Mouse (Mus musculus) adrenal gland, postnatal 14 days (tissue): Measurements from ENCODE around the gene Meioc. TPM values are rescaled to one million over a fixed set of nuclear protein-coding genes. Genes with fewer than 3 reads are reported as not detected.
"Not testable (repeated sequence)": the region's sequence is repeated elsewhere in the genome, so short reads cannot be mapped to it uniquely, and the experiment has no call there.

Source experiments
- DNase-seq: peaks from one replicate; pipeline ENCODE4 v3.0.0; 2021; ENCODE audit warnings: mixed read lengths
- microRNA-seq, 2 experiments: library from miRNA; unstranded; fragments of <30 nt; microRNA quantifications; one replicate each; pipeline ENCODE4 v1.2.0; 2021
- total RNA-seq: library from RNA; stranded (reverse); gene quantifications from 2 replicates; pipeline ENCODE4 v1.2.3, GENCODE M21; 2021

The Meioc gene
- total RNA-seq, 1 experiment from 2014 or later, result not detected

DNA sequence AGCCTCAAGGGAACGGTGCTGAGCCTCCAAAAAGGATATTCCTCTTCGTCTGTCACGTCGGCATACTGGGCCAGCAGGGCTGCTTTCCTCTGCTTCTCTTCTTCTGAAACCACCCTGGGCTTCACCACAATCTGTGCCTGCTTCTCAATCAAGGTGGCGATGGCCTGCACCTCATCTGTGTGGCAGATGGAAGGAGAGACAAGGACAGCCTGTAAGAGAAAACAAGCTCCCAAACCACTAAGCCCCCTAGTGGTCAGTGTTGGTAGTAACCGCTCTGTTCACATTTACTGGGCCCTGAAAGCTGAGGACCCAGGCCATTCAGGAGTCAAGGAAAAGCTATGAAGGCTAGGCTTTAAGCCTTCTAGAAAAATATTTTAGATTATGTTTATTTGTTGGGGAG, 26.6 kb downstream of the Meioc start:
- DNase-seq, result peak; percentile 79

GRCm38 (mm10) chr11:102695289-102695688, 31.8 kb downstream of the Meioc start:
- DNase-seq, result no peak

GRCm38 (mm10) chr11:102697338-102698017, 34.0 kb downstream of the Meioc start, which contains the start of gene Ccdc43:
Ccdc43 (minus strand) TSS chr11:102697782.
- peak; percentile 95 for DNase-seq

GRCm38 (mm10) chr11:102698018-102698476, 34.5 kb downstream of the Meioc start:
- DNase-seq, result no peak

DNA sequence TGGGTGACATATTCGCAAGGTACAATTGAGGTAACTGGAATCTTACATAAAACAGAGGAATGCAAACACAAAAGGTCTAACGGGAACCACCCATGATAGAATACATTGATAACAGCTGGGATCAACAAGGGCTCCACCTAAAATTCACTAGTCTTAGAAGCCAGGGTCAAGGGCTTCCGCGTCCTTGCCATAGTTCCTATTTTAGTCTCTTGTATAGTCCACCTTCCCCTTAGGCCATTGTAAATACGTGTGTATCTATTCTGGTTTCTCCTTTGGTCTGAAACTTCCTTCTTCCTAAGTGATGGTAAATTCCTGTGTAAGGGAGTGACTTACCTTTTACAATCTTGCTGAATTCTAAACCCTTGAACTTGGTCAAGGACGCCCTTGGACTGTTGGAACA, 38.7 kb downstream of the Meioc start:
- DNase-seq, result not testable (repeated sequence)

GRCm38 (mm10) chr11:102712411-102712810, 48.9 kb downstream of the Meioc start:
- DNase-seq, result no peak

- DNase-seq, result not testable (repeated sequence)
Observed at GRCm38 (mm10) chr11:102714578-102714977, 51.1 kb downstream of the Meioc start.

- DNase-seq, result no peak
Observed at GRCm38 (mm10) chr11:102716135-102716534, 52.6 kb downstream of the Meioc start.

DNA sequence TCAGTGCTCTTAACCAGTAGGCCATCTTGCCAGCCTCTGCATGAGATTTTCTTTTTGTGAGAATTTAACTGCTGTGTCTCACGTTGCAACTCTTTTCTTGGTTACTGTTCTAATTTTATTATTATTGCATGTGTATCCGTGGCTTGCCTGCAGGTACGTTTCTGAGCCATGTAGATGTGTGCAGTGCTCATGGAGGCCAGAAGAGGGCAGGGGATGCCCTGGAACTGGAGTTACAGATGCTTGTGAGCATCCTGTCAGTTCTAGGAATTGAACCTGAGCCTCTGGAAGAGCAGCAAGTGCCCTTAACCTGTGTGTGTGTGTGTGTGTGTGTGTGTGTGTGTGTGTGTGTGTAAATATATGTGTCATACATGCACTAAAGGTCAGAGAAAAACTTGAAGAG, 62.1 kb downstream of the Meioc start:
- DNase-seq, result peak; percentile 26

- DNase-seq, result peak; percentile 47
Observed at GRCm38 (mm10) chr11:102728614-102729013, 65.1 kb downstream of the Meioc start.

DNA sequence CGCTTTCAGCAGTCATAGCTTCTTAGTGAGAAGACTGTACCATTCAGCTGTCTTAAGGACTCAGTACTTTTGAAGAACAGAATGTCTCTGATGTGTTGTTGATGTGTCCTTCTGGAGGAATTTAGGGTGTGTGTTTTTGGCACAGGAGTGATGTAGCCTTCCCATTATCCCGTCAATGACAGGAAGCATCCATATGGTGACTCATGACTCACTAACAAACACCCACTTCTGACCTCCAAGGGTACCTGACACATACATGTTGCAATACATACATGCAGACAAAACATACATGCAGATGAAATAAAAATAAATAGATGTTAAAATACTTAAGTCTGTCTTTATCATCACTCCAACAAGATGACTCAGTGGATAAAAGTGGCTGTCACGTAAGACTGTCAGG, 66.3 kb downstream of the Meioc start:
- DNase-seq, result no peak

DNA sequence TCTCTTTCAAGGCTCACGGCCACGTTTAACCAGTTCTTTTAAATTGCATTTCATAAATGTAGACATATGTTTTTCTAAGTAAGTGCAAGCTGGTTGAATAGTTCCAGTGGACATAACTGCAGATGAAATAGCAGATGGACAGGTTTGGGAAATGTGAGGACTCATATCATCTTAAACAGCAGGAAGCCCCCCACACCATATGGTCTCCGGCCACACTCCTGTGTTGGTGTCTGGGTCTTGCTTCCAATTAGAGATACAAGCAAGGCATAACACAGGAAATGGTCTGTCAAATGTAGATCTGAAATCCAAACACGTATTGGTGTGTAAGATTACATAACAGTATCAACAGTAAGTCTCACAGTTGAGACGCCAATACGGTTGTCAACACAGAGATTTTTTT, 67.8 kb downstream of the Meioc start:
- no peak for DNase-seq

Small RNAs within 50 kb of the gene (microRNA-seq; reads per million reads assigned to microRNA genes)
- gene Gm22920, result 0 reads per million in 2 experiments

Other genes with a start within 250 kb of the Meioc start
- gene Grn, start 233.4 kb upstream of the Meioc start, total RNA-seq, result 180 and 194 TPM in 2 replicates
- gene Fam171a2, start 216.0 kb upstream of the Meioc start, total RNA-seq, result 8.2 and 9.6 TPM in 2 replicates
- gene Itga2b, start 193.6 kb upstream of the Meioc start, total RNA-seq, result 4.6 and 7.4 TPM in 2 replicates
- gene Gpatch8, start 107.3 kb upstream of the Meioc start, total RNA-seq, result 29.7 and 29.9 TPM in 2 replicates
- 0.44 and 0.60 TPM in 2 replicates for gene Gm11627, start 84.3 kb upstream of the Meioc start, total RNA-seq
- gene Fzd2, start 59.3 kb upstream of the Meioc start, total RNA-seq, result 4.0 and 4.4 TPM in 2 replicates
- gene Ccdc43, start 34.1 kb downstream of the Meioc start, total RNA-seq, result 23.2 and 23.6 TPM in 2 replicates
- gene Adam11, start 97.7 kb downstream of the Meioc start, total RNA-seq, result 10.3 and 17.2 TPM in 2 replicates
- 22.5 and 24.7 TPM in 2 replicates for gene Gjc1, start 156.0 kb downstream of the Meioc start, total RNA-seq
- 3.8 and 4.1 TPM in 2 replicates for gene Higd1b, start 172.1 kb downstream of the Meioc start, total RNA-seq
- gene Eftud2, start 217.3 kb downstream of the Meioc start, total RNA-seq, result 79.9 and 96.2 TPM in 2 replicates
- 0.38 and 0.59 TPM in 2 replicates for gene Ccdc103, start 217.5 kb downstream of the Meioc start, total RNA-seq
- gene Fam187a, start 221.5 kb downstream of the Meioc start, total RNA-seq, result not detected in 2 replicates
- 0.68 and 1.2 TPM in 2 replicates for gene Gfap, start 237.2 kb downstream of the Meioc start, total RNA-seq